Mouse (Mus musculus) hindbrain, embryonic 12.5 days (tissue): ENCODE measurements around the gene Btf3. TPM values are rescaled to one million over a fixed set of nuclear protein-coding genes. Genes with fewer than 3 reads are reported as not detected.

ENCODE experiments used
- ATAC-seq: fragments of 200-750 bp; cut with Nextera tagmentation; 2 replicates; pipeline ENCODE4 v1.8.0; 2017; ENCODE audit warnings: moderate TSS enrichment; ENCODE audit not compliant: low FRiP score
- H3K27ac ChIP-seq: fragments of 300-500 bp; sonication (generic); 2 replicates; pipeline ENCODE4 v1.5.1; 2016; ENCODE audit warnings: mild to moderate bottlenecking
- H3K27me3 ChIP-seq: fragments of 300-500 bp; sonication (generic); 2 replicates; pipeline ENCODE4 v1.6.1; 2016; ENCODE audit warnings: mild to moderate bottlenecking
- H3K36me3 ChIP-seq: fragments of 300-500 bp; sonication (generic); 2 replicates; pipeline ENCODE4 v1.6.1; 2016; ENCODE audit warnings: mild to moderate bottlenecking
- H3K4me1 ChIP-seq: fragments of 300-500 bp; sonication (generic); 2 replicates; pipeline ENCODE4 v1.6.1; 2016
- H3K4me2 ChIP-seq: fragments of 300-500 bp; sonication (generic); replicated peaks from 2 replicates; pipeline ENCODE4 v1.6.1; 2016; ENCODE audit warnings: mild to moderate bottlenecking
- H3K4me3 ChIP-seq: fragments of 300-500 bp; sonication (generic); 2 replicates; pipeline ENCODE4 v1.5.1; 2016; ENCODE audit warnings: mild to moderate bottlenecking
- H3K9ac ChIP-seq: fragments of 300-500 bp; sonication (generic); 2 replicates; pipeline ENCODE4 v1.6.1; 2016; ENCODE audit warnings: mild to moderate bottlenecking, moderate library complexity
- H3K9me3 ChIP-seq: fragments of 300-500 bp; sonication (generic); replicated peaks from 2 replicates; pipeline ENCODE4 v1.6.1; 2016; ENCODE audit warnings: mild to moderate bottlenecking
- WGBS: fragments of 180-500 bp; shearing (Covaris S2); methylation state at CpG from one replicate; pipeline ENCODE4 v1.1.7; 2016; 5-methylcytosine and 5-hydroxymethylcytosine counted together
- polyA plus RNA-seq: library from polyadenylated mRNA; unstranded; fragments of >200 nt; fragmentation: Nextera tagmentation; extraction: Ambion mirVana; gene quantifications from 2 replicates; pipeline ENCODE4 v1.2.1, GENCODE M21; 2016

Gene Btf3
- polyA plus RNA-seq, 1 experiment from 2014 or later, result 631 TPM

GRCm38 (mm10) chr13:98356176-98356972 is 39.6 kb upstream of the Btf3 start:
- Histone ChIP-seq H3K9me3 (no peaks in the 10 kb centered on the region), H3K4me3 (peak overlapping the region; percentile 52), H3K27me3 (peaks cover 80% of the 10 kb centered on the region), H3K9ac (peak overlapping the region; percentile 68), H3K4me2 (peak overlapping the region; percentile 68), H3K4me1 (peaks cover 32% of the 10 kb centered on the region), H3K27ac (no peak overlapping the region), H3K36me3 (no peaks in the 10 kb centered on the region)
- ATAC-seq, result no peak
- 6% methylated on average over 9 of the region's 9 CpGs for WGBS

DNA sequence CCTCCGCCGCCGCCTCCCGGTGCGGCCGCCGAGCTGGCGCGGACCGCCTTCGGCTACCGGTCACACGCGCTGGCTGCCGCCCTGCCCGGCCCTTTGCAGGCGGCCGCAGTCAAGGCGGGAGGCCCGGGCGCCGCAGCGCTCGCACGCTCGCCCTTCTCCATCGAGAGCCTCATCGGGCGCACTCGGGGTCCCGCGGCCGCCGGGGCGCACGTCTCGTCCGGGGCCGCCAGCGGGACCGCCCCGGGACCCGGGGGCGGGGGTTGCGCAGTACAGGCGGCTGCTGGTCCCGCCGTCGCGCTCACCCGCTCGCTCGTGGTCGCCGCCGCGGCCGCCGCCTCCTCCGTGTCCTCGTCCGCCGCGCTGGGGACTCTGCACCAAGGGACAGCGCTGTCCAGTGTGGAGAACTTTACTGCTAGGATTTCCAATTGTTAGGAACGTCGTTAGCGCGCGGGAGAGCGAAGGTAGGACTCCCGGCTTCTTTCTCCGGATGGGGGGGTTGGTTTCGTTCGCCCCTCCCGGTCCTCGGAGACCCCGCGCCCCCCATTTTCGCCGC is 38.8 kb upstream of the Btf3 start:
- peak overlapping the region; percentile 70; the same call in 1 of the 2 replicates for H3K27ac ChIP-seq
- peaks cover 80% of the 10 kb centered on the region for H3K27me3 ChIP-seq
- no peaks in the 10 kb centered on the region for H3K36me3 ChIP-seq
- no peaks in the 10 kb centered on the region for H3K9me3 ChIP-seq
- H3K4me3 ChIP-seq, result peak overlapping the region; percentile 52
- ATAC-seq, result no peak
- peak overlapping the region; percentile 68 for H3K4me2 ChIP-seq
- peaks cover 32% of the 10 kb centered on the region for H3K4me1 ChIP-seq
- under 1% methylated on average over 79 of the region's 81 CpGs for WGBS
- H3K9ac ChIP-seq, result peak overlapping the region; percentile 68

DNA sequence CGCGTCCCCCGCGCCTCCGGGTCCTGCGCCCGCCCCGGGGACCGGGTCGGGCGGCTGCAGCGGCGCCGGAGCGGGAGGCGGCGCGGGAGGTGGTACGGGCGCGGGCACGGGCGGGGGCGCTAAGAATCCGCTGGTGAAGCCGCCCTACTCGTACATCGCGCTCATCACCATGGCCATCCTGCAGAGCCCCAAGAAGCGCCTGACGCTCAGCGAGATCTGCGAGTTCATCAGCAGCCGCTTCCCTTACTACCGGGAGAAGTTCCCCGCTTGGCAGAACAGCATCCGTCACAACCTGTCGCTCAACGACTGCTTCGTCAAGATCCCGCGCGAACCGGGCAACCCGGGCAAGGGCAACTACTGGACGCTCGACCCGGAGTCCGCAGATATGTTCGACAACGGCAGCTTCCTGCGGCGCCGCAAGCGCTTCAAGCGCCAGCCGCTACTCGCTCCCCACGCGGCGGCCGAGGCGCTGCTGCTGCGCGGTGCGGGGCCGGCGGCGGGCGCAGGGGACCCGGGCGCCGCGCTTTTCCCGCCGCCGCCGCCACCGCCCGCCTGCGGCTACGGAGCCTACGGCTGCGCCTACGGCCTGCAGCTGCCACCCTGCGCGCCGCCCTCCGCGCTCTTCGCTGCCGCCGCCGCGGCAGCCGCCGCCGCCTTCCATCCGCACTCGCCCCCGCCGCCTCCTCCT is 38.2 kb upstream of the Btf3 start:
- peaks cover 80% of the 10 kb centered on the region for H3K27me3 ChIP-seq
- peak; percentile 22; the same call in 1 of the 2 replicates for ATAC-seq
- peak overlapping the region; percentile 68 for H3K4me2 ChIP-seq
- H3K9me3 ChIP-seq, result no peaks in the 10 kb centered on the region
- peak overlapping the region; percentile 68 for H3K9ac ChIP-seq
- H3K27ac ChIP-seq, result peak overlapping the region; percentile 70
- WGBS, result under 1% methylated on average over 41 of the region's 102 CpGs
- H3K4me1 ChIP-seq, result peaks cover 32% of the 10 kb centered on the region
- peak overlapping the region; percentile 52 for H3K4me3 ChIP-seq
- no peaks in the 10 kb centered on the region for H3K36me3 ChIP-seq

DNA sequence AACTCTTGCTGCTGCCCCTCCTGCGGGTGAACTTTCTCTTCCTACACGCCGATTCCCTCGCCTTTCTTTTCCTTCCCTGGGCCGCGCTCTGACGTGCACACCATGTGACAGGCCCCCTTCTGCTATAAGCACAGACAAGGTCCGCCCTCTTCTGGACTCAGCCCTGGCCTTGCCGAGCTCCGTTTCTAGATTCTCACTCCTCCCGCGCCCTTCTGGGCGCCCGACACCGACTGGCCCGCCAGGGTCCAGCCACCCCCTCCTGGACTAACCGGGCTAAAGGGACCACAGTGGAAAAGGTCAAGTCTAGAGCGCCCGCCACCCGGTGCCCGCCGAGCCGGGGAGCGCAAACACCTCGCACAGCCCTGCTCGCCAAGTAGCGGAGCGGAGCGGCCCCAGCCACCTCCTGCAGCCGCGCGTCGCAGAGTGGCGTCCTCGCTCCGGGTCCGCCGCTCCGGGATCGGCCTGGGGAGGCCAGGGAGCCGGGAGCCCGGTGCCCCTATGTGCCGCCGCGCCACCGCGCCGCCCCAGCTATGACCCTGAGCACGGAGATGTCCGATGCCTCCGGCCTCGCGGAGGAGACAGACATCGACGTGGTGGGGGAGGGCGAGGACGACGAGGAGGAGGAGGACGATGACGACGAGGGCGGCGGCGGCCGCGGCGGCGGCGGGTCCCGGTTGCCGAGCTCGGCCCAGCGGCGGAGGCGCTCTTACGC is 37.4 kb upstream of the Btf3 start, which contains the start of gene Foxd1:
TSS of gene Foxd1 (plus strand) at position 153 of the 712 bp plus-strand sequence.
- Histone ChIP-seq H3K27me3 (peaks cover 81% of the 10 kb centered on the region), H3K9ac (peak within 1 kb of the TSS; percentile 68), H3K36me3 (no peaks in the 10 kb centered on the region), H3K4me3 (peak within 1 kb of the TSS; percentile 52), H3K27ac (peak within 1 kb of the TSS; percentile 70), H3K4me2 (peak within 1 kb of the TSS; percentile 68), H3K9me3 (no peaks in the 10 kb centered on the region), H3K4me1 (peaks cover 32% of the 10 kb centered on the region)
- ATAC-seq, result peak; percentile 82
- WGBS, result under 1% methylated on average over 72 of the region's 76 CpGs

DNA sequence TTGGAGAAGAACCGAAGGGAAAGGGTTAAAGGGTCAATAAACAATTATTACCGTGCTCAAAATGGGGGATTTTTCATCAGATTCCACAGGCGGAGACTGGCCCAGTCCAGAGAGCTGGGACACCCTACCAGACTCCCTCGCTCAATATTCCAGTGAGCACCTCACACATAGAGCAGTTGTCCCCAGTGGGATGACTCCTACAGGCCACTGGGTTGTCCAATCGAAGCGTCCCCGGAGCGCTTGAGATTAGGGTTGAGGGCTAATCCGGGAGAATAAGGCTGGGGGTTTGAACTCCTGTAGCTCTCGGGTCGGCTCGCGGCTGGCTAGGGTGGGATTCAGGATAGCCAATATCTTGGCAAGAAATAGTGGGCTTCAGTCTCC is 36.9 kb upstream of the Btf3 start:
- peaks cover 80% of the 10 kb centered on the region for H3K27me3 ChIP-seq
- no peak overlapping the region for H3K27ac ChIP-seq
- peak overlapping the region; percentile 52 for H3K4me3 ChIP-seq
- H3K4me2 ChIP-seq, result peak overlapping the region; percentile 68
- peaks cover 28% of the 10 kb centered on the region for H3K4me1 ChIP-seq
- no peak overlapping the region for H3K9ac ChIP-seq
- H3K36me3 ChIP-seq, result no peaks in the 10 kb centered on the region
- no peak; the same call in 1 of the 2 replicates for ATAC-seq
- WGBS, result 2% methylated on average over 13 of the region's 13 CpGs
- no peaks in the 10 kb centered on the region for H3K9me3 ChIP-seq

DNA sequence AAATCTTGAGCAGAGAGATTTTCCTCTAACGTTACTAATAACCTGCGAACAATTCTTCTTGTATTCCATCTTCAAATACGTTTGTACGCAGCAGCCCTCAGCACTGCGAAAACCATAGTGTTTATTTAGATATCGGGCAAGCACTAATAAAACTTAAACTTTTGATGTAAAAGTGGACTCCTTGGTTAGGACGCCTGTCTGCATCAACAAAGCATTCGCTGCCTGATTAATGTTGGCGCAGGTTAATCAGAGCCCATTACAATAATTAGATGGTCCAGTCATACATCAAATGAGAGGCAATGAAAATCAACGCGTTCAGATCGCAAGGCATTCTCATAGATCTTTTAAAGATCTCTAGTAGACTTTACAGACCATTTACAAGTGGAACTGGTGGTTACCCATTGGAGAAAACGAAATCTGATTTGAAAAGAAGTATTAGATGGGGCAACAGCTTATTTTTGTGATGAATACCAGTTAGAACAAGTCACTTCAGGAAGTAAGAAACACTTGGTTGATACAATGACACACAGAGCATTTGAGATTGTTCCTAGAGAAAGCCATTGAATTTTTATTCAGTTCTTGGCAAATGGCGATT is 35.7 kb upstream of the Btf3 start:
- ATAC-seq, result no peak
- no peak overlapping the region for H3K27ac ChIP-seq
- no peaks in the 10 kb centered on the region for H3K36me3 ChIP-seq
- no peak overlapping the region for H3K4me2 ChIP-seq
- H3K4me1 ChIP-seq, result peaks cover 22% of the 10 kb centered on the region
- WGBS, result 13% methylated on average over 14 of the region's 14 CpGs
- H3K27me3 ChIP-seq, result peaks cover 69% of the 10 kb centered on the region
- H3K9me3 ChIP-seq, result no peaks in the 10 kb centered on the region
- H3K9ac ChIP-seq, result no peak overlapping the region
- no peak overlapping the region for H3K4me3 ChIP-seq

DNA sequence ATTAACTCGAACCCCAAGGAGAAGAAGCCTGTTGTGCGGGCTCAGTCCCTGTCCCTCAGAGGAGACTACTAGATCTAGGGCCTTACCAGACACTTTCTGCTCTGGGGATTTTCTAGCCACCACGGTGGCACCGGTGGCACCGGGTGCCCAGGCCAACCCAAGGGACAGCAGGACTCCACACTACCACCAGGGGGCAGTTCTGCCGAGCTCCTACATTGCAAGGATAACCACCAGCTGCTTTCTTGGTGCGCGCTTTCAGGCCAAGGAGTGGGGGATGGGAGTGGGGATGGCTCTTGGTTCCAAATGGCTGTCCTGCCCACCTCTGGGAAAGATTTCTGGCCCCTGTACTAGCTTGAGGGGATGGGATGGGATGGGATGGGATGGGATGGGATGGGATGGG is 34.7 kb upstream of the Btf3 start:
- no peaks in the 10 kb centered on the region for H3K36me3 ChIP-seq
- no peak for ATAC-seq
- H3K9me3 ChIP-seq, result no peaks in the 10 kb centered on the region
- WGBS, result 7% methylated on average over 8 of the region's 8 CpGs
- peaks cover 22% of the 10 kb centered on the region for H3K4me1 ChIP-seq
- no peak overlapping the region for H3K4me3 ChIP-seq
- peaks cover 71% of the 10 kb centered on the region for H3K27me3 ChIP-seq
- H3K4me2 ChIP-seq, result no peak overlapping the region
- H3K27ac ChIP-seq, result no peak overlapping the region
- no peak overlapping the region for H3K9ac ChIP-seq

- ATAC-seq, result no peak
- Histone ChIP-seq H3K27me3 (peaks cover 67% of the 10 kb centered on the region), H3K4me2 (no peak overlapping the region), H3K36me3 (no peaks in the 10 kb centered on the region), H3K27ac (no peak overlapping the region), H3K4me3 (no peak overlapping the region), H3K4me1 (peaks cover 8% of the 10 kb centered on the region), H3K9me3 (no peaks in the 10 kb centered on the region), H3K9ac (no peak overlapping the region)
- WGBS, result 80% methylated on average over 4 of the region's 4 CpGs
Observed at GRCm38 (mm10) chr13:98349491-98349890, 32.7 kb upstream of the Btf3 start.

DNA sequence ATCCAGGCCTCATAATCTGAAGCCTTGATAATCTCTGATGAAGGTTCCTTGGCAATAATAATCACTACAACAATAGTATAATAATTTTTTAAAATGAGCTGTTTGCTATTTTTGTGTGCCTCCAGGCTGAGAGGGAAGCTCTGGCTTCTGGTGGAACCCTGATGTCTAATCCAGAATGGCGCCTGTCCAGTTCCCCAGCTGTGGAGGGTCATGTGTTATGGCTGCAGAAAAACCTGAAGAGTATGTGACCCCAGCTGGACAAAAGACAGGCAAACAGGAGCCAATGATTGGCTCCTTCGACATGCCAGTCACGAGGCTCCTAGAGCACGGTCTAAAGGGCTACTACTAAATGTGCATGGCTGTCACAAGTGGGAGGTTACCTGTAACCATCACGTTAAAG is 23.7 kb upstream of the Btf3 start:
- Histone ChIP-seq H3K4me2 (no peak overlapping the region), H3K36me3 (no peaks in the 10 kb centered on the region), H3K4me3 (no peak overlapping the region), H3K4me1 (no peaks in the 10 kb centered on the region), H3K27ac (no peak overlapping the region), H3K9me3 (no peaks in the 10 kb centered on the region), H3K9ac (no peak overlapping the region), H3K27me3 (peaks cover 15% of the 10 kb centered on the region)
- 78% methylated on average over 5 of the region's 5 CpGs for WGBS
- ATAC-seq, result no peak

GRCm38 (mm10) chr13:98336205-98336604 is 19.4 kb upstream of the Btf3 start:
- Histone ChIP-seq H3K36me3 (no peaks in the 10 kb centered on the region), H3K4me1 (no peaks in the 10 kb centered on the region), H3K27me3 (peaks cover 6% of the 10 kb centered on the region; the same call in 1 of the 2 replicates), H3K27ac (no peak overlapping the region), H3K9ac (no peak overlapping the region), H3K9me3 (no peaks in the 10 kb centered on the region), H3K4me3 (no peak overlapping the region), H3K4me2 (no peak overlapping the region)
- ATAC-seq, result no peak
- WGBS, result 96% methylated on average over 1 of the region's 1 CpGs

DNA sequence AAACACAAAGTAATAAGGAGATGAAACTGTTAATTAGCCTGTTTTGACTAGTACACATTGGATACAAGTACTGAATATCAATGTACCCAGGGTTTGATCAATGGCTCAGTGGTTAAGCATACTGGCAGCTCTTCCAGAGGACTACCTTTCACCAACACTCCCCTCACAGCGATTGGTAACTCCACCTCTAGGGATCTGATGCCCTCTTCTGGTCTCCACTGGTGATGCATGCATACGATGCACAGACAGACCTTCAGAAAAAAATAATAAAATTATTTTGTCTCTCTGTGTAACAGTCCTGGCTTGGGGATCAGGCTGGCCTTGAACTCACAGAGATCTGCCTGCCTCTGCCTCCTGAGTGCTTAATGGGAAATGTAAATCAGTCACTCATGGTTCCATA is 15.3 kb upstream of the Btf3 start:
- Histone ChIP-seq H3K9me3 (no peaks in the 10 kb centered on the region), H3K27me3 (peaks cover 6% of the 10 kb centered on the region; the same call in 1 of the 2 replicates), H3K27ac (no peak overlapping the region), H3K4me2 (no peak overlapping the region), H3K4me3 (no peak overlapping the region), H3K9ac (no peak overlapping the region), H3K4me1 (no peaks in the 10 kb centered on the region), H3K36me3 (no peaks in the 10 kb centered on the region)
- no peak for ATAC-seq
- WGBS, result 39% methylated on average over 2 of the region's 2 CpGs
